Mouse (Mus musculus) brain, embryonic 14.5 days (tissue): ENCODE measurements around the gene Prn.

Source experiments
- CTCF ChIP-seq: fragments of 200-500 bp; IDR thresholded peaks from 2 replicates; pipeline ENCODE4 v1.5.1; 2012; ENCODE audit warnings: inconsistent platforms, mild to moderate bottlenecking, moderate library complexity, borderline replicate concordance; ENCODE audit not compliant: insufficient read depth, insufficient read length; ENCODE audit errors: extremely low read depth
- POLR2A ChIP-seq: fragments of 200-500 bp; IDR thresholded peaks from 2 replicates; pipeline ENCODE4 v1.6.1; 2012; ENCODE audit warnings: mild to moderate bottlenecking, inconsistent platforms, borderline replicate concordance; ENCODE audit not compliant: poor library complexity, insufficient read depth, insufficient read length, severe bottlenecking; ENCODE audit errors: extremely low read depth

DNA sequence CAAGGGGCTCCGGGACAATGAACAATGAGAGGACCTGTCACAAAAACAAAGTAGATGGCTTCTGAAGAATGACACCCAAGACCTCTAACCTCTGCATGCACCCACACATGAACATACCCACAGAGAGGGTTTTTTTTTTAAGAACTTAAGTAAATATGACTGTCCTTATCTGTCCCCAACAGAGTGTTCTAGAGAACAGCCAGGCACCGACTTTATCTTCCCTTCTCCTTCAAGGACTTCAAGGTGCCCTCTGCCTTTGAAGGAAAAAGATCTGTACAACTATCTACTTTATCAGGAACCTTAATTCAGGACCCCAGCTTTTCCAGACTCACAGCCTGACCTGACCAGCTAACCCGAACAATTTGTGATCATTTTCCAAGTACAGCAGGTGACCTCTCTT, 30.7 kb downstream of the Prn start:
- TF ChIP-seq POLR2A (no peak), CTCF (no peak)
